Mouse (Mus musculus) hindbrain, embryonic 15.5 days (tissue): ENCODE data around the gene Chchd5. TPM values are rescaled to one million over a fixed set of nuclear protein-coding genes. Genes with fewer than 3 reads are reported as not detected.

Experiments used
- ATAC-seq: fragments of 200-750 bp; cut with Nextera tagmentation; 2 replicates; pipeline ENCODE4 v1.8.0; 2017; ENCODE audit warnings: low read depth, moderate number of reproducible peaks, moderate TSS enrichment; ENCODE audit not compliant: low FRiP score
- H3K27ac ChIP-seq: fragments of 300-500 bp; sonication (generic); replicated peaks from 2 replicates; pipeline ENCODE4 v1.5.1; 2015; ENCODE audit warnings: mild to moderate bottlenecking, inconsistent platforms
- H3K27me3 ChIP-seq: fragments of 300-500 bp; sonication (generic); 2 replicates; pipeline ENCODE4 v1.6.1; 2015; ENCODE audit warnings: control low read depth, inconsistent platforms
- H3K36me3 ChIP-seq: fragments of 300-500 bp; sonication (generic); 2 replicates; pipeline ENCODE4 v1.6.1; 2015; ENCODE audit warnings: control low read depth, inconsistent platforms
- H3K4me1 ChIP-seq: fragments of 300-500 bp; sonication (generic); replicated peaks from 2 replicates; pipeline ENCODE4 v1.6.1; 2015; ENCODE audit warnings: control low read depth, inconsistent platforms
- H3K4me2 ChIP-seq: fragments of 300-500 bp; sonication (generic); 2 replicates; pipeline ENCODE4 v1.6.1; 2015; ENCODE audit warnings: moderate library complexity, mild to moderate bottlenecking, inconsistent platforms
- H3K4me3 ChIP-seq: fragments of 300-500 bp; sonication (generic); 2 replicates; pipeline ENCODE4 v1.5.1; 2015; ENCODE audit warnings: mild to moderate bottlenecking, inconsistent platforms
- H3K9ac ChIP-seq: fragments of 300-500 bp; sonication (generic); 2 replicates; pipeline ENCODE4 v1.6.1; 2015; ENCODE audit warnings: inconsistent platforms
- H3K9me3 ChIP-seq: fragments of 300-500 bp; sonication (generic); 2 replicates; pipeline ENCODE4 v1.6.1; 2016; ENCODE audit warnings: control low read depth, inconsistent platforms
- WGBS: fragments of 180-500 bp; shearing (Covaris S2); methylation state at CpG from one replicate; pipeline ENCODE4 v1.1.7; 2015; 5-methylcytosine and 5-hydroxymethylcytosine counted together
- polyA plus RNA-seq: library from polyadenylated mRNA; unstranded; fragments of >200 nt; fragmentation: Nextera tagmentation; extraction: Ambion mirVana; gene quantifications from 2 replicates; pipeline ENCODE4 v1.2.1, GENCODE M21; 2015

The Chchd5 gene
- polyA plus RNA-seq: 19.8 and 20.6 TPM in 2 replicates

DNA sequence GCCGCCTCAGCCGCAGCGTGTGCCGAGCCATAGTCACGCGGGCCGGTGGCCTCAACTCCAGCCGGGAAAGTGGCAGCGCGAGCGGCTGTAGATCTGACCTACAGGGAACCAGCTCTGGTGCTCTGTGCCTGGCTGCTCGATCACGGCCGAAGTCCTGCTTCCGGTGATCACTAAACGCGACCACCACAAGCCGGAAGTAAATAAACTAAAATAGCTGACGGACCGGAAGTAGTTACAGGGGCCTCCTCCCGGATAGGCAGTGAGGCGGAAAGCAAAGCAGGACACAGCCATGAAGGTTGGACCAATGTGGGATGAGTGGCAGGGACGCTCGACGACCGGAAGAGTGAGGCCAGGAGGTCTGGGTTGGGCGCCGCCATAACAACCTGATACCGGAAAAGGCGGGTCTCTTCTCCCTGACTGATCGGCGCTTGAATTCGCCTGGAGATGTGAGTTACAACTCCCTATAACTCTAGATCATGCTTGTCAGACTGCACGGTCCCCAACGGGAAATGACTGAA is at the start of gene Chchd5:
Gene Chchd5, plus strand, starts transcription at position 289 of the 518 bp plus-strand sequence.
- ATAC-seq: peak; percentile 100
- under 1% methylated on average over 35 of the region's 35 CpGs for whole genome bisulfite sequencing
- Histone ChIP-seq H3K4me3 (peak within 1 kb of the TSS; percentile 57), H3K4me2 (peak within 1 kb of the TSS; percentile 77), H3K9ac (peak within 1 kb of the TSS; percentile 65), H3K27me3 (no peaks in the 10 kb centered on the region), H3K27ac (peak within 1 kb of the TSS; percentile 85), H3K36me3 (peaks cover 45% of the 10 kb centered on the region), H3K9me3 (0 out of 2 replicates have a peak, but pooled peaks cover 2% of the 10 kb centered on the region), H3K4me1 (peaks cover 16% of the 10 kb centered on the region)

GRCm38 (mm10) chr2:129081097-129081496 is 48.4 kb upstream of the Chchd5 start:
- no peak overlapping the region for H3K4me2 ChIP-seq
- no peak overlapping the region for H3K27ac ChIP-seq
- no peak overlapping the region for H3K9ac ChIP-seq
- no peak for ATAC-seq
- no peaks in the 10 kb centered on the region for H3K4me1 ChIP-seq
- no peaks in the 10 kb centered on the region for H3K27me3 ChIP-seq
- WGBS: 71% methylated on average over 13 of the region's 13 CpGs
- no peak overlapping the region for H3K4me3 ChIP-seq
- H3K36me3 ChIP-seq: peaks cover 81% of the 10 kb centered on the region
- H3K9me3 ChIP-seq: no peaks in the 10 kb centered on the region

- Histone ChIP-seq H3K27me3 (no peaks in the 10 kb centered on the region), H3K4me2 (no peak overlapping the region), H3K9me3 (no peaks in the 10 kb centered on the region), H3K4me3 (no peak overlapping the region), H3K4me1 (no peaks in the 10 kb centered on the region), H3K27ac (no peak overlapping the region), H3K36me3 (peaks cover 73% of the 10 kb centered on the region), H3K9ac (no peak overlapping the region)
- no peak for ATAC-seq
- 94% methylated on average over 5 of the region's 5 CpGs for WGBS
These were observed 46.0 kb upstream of the Chchd5 start for GRCm38 (mm10) chr2:129083514-129083913.

DNA sequence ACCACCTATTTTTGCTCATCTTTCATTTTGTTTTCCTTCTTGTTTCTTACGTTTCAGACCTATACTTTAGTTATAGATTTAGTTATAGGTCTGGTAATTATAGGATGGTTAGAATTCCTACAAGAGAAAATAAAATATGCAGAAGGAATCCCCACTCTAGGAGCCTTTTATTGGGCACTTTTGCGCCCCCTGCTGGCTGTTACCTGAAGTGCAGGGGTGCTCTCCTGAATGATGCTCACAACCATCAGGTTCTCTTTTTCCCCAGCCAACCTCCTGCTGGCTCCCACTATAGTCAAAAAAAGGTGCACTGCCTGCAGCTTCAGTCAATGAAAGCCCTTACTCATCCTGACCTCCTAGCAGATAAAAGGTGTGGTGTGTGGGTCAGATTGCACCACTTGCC is 44.5 kb upstream of the Chchd5 start:
- no peaks in the 10 kb centered on the region for H3K4me1 ChIP-seq
- no peak for ATAC-seq
- no peak overlapping the region for H3K4me2 ChIP-seq
- H3K9ac ChIP-seq: no peak overlapping the region
- no peaks in the 10 kb centered on the region for H3K9me3 ChIP-seq
- 63% methylated on average over 2 of the region's 2 CpGs for WGBS
- H3K36me3 ChIP-seq: peaks cover 71% of the 10 kb centered on the region
- no peak overlapping the region for H3K27ac ChIP-seq
- no peaks in the 10 kb centered on the region for H3K27me3 ChIP-seq
- H3K4me3 ChIP-seq: no peak overlapping the region

GRCm38 (mm10) chr2:129087520-129087919 is 42.0 kb upstream of the Chchd5 start:
- no peak for ATAC-seq
- Histone ChIP-seq H3K36me3 (peaks cover 52% of the 10 kb centered on the region), H3K4me3 (no peak overlapping the region), H3K27me3 (no peaks in the 10 kb centered on the region), H3K4me2 (no peak overlapping the region), H3K9ac (no peak overlapping the region), H3K4me1 (no peaks in the 10 kb centered on the region), H3K9me3 (no peaks in the 10 kb centered on the region), H3K27ac (no peak overlapping the region)
- 97% methylated on average over 1 of the region's 1 CpGs for WGBS

DNA sequence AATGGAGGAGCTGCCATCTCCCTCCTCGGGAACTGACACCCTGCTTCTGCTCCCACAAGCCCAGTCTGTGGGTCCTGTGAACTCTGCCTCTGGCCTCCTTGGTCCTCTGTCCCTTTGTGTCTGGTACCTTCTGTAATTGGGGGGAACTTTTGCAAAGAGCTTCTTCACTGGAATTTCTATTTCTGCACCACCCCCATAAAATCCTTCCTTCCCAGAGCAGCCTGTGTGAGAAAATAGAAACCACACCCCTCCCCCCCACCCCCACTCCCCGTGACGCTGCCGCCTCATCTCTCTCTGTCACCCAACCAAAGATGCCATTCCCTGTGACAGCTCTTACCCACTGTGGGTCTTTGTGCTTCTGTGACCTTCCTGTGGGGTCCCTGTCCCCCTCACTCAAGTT is 39.1 kb upstream of the Chchd5 start:
- H3K9me3 ChIP-seq: no peaks in the 10 kb centered on the region
- 60% methylated on average over 4 of the region's 4 CpGs for WGBS

GRCm38 (mm10) chr2:129092810-129093209 is 36.7 kb upstream of the Chchd5 start:
- Histone ChIP-seq H3K4me2 (no peak overlapping the region), H3K27me3 (no peaks in the 10 kb centered on the region), H3K4me3 (no peak overlapping the region), H3K9me3 (no peaks in the 10 kb centered on the region), H3K4me1 (no peaks in the 10 kb centered on the region), H3K27ac (no peak overlapping the region), H3K36me3 (peaks cover 43% of the 10 kb centered on the region), H3K9ac (no peak overlapping the region)
- WGBS: 89% methylated on average over 12 of the region's 12 CpGs
- no peak for ATAC-seq

More for the DNA sequence above, 39.1 kb upstream of the Chchd5 start:
- Histone ChIP-seq H3K27ac (no peak overlapping the region), H3K4me1 (no peaks in the 10 kb centered on the region), H3K27me3 (no peaks in the 10 kb centered on the region), H3K4me2 (no peak overlapping the region), H3K4me3 (no peak overlapping the region), H3K36me3 (peaks cover 58% of the 10 kb centered on the region), H3K9ac (no peak overlapping the region)
- no peak for ATAC-seq

GRCm38 (mm10) chr2:129093926-129094724 is 35.4 kb upstream of the Chchd5 start:
- H3K4me3 ChIP-seq: no peak overlapping the region
- H3K4me1 ChIP-seq: no peaks in the 10 kb centered on the region
- H3K27me3 ChIP-seq: no peaks in the 10 kb centered on the region
- 88% methylated on average over 18 of the region's 18 CpGs for WGBS
- no peak overlapping the region for H3K9ac ChIP-seq
- H3K36me3 ChIP-seq: peaks cover 34% of the 10 kb centered on the region
- no peak overlapping the region for H3K4me2 ChIP-seq
- ATAC-seq: no peak
- H3K9me3 ChIP-seq: no peaks in the 10 kb centered on the region
- H3K27ac ChIP-seq: no peak overlapping the region

DNA sequence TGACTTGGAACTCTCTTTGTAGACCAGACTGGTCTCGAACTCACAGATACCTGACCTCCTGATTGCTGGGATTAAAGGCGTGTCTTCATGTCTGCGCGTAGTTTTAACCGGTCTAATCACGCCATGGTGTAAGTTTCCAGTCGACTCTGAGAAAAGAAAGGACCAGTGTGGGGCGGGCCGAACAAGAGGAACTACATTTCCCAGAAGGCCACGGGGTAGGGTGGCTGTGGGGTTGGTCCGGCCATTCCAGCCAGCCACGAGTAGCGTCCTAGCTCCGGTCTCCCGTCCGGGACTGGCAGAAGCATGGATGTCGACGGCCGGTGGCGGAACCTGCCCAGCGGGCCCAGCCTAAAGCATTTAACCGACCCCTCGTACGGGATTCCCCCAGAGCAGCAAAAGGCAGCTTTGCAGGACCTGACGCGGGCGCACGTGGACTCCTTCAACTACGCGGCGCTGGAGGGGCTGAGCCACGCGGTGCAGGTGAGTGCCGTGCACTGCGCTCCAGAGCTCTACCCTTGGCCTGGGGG is 28.7 kb upstream of the Chchd5 start, which contains the start of gene Polr1b:
Gene Polr1b, plus strand, starts transcription at position 212 of the 527 bp plus-strand sequence.
- H3K4me1 ChIP-seq: peaks cover 14% of the 10 kb centered on the region
- no peaks in the 10 kb centered on the region for H3K9me3 ChIP-seq
- WGBS: under 1% methylated on average over 35 of the region's 35 CpGs
- H3K27ac ChIP-seq: peak within 1 kb of the TSS; percentile 38; the same call in 1 of the 2 replicates
- H3K4me3 ChIP-seq: peak within 1 kb of the TSS; percentile 80
- H3K9ac ChIP-seq: peak within 1 kb of the TSS; percentile 61
- H3K4me2 ChIP-seq: peak within 1 kb of the TSS; percentile 83
- peak; percentile 99 for ATAC-seq
- H3K27me3 ChIP-seq: no peaks in the 10 kb centered on the region
- H3K36me3 ChIP-seq: peaks cover 16% of the 10 kb centered on the region

GRCm38 (mm10) chr2:129112924-129113323 is 16.6 kb upstream of the Chchd5 start:
- no peaks in the 10 kb centered on the region for H3K27me3 ChIP-seq
- 94% methylated on average over 5 of the region's 5 CpGs for WGBS
- H3K9me3 ChIP-seq: no peaks in the 10 kb centered on the region
- H3K4me1 ChIP-seq: no peaks in the 10 kb centered on the region
- no peak overlapping the region for H3K9ac ChIP-seq
- no peak overlapping the region for H3K4me2 ChIP-seq
- ATAC-seq: no peak
- H3K4me3 ChIP-seq: no peak overlapping the region
- H3K36me3 ChIP-seq: peaks cover 66% of the 10 kb centered on the region
- H3K27ac ChIP-seq: no peak overlapping the region

GRCm38 (mm10) chr2:129115706-129116367 is 13.7 kb upstream of the Chchd5 start:
- Histone ChIP-seq H3K36me3 (peaks cover 69% of the 10 kb centered on the region), H3K4me1 (no peaks in the 10 kb centered on the region), H3K9me3 (no peaks in the 10 kb centered on the region), H3K27ac (no peak overlapping the region), H3K4me3 (no peak overlapping the region), H3K9ac (no peak overlapping the region), H3K27me3 (no peaks in the 10 kb centered on the region), H3K4me2 (no peak overlapping the region)
- no peak for ATAC-seq
- whole genome bisulfite sequencing: 93% methylated on average over 9 of the region's 9 CpGs

DNA sequence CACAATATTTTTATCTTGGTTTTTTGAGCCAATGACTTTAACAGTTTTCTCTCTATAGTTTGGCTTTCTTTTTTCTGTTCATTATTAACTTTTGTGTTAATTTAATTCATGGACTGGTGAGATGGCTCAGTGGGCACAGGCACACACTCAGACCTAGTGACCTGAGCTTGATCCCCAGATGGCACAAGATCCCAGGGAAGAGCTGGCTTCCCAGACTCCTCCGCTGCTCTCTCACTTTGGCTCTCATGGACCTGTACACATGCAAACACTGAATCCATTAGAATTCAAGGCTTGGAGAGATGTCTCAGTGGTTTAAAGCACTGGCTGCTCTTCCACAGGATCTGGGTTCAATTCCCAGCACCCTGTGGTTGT is 13.1 kb upstream of the Chchd5 start:
- 93% methylated on average over 1 of the region's 1 CpGs for WGBS
- H3K27ac ChIP-seq: no peak overlapping the region
- no peak overlapping the region for H3K4me2 ChIP-seq
- H3K27me3 ChIP-seq: no peaks in the 10 kb centered on the region
- peaks cover 74% of the 10 kb centered on the region for H3K36me3 ChIP-seq
- no peak overlapping the region for H3K4me3 ChIP-seq
- H3K4me1 ChIP-seq: no peaks in the 10 kb centered on the region
- no peak overlapping the region for H3K9ac ChIP-seq
- no peak for ATAC-seq
- H3K9me3 ChIP-seq: no peaks in the 10 kb centered on the region
